Mouse (Mus musculus) thymus, postnatal 10 days (tissue): Measurements from ENCODE around the gene Pglyrp1.

Source experiments
- DNase-seq, 2 experiments: peaks; one replicate each; pipeline ENCODE4 v3.0.0; 2021; ENCODE audit warnings: low spot score in 2 of 2

Pglyrp1 gene

GRCm38 (mm10) chr7:18926041-18926790, 55.1 kb downstream of the Pglyrp1 start:
- DNase-seq = no peak

- DNase-seq = no peak
Measured at GRCm38 (mm10) chr7:18926911-18927310, 55.8 kb downstream of the Pglyrp1 start.

- no peak for DNase-seq
Measured at GRCm38 (mm10) chr7:18927759-18928158, 56.6 kb downstream of the Pglyrp1 start.
